Mouse (Mus musculus): ENCODE results near the gene Olfr802.

Olfr802 gene

GRCm38 (mm10) chr10:129688069-129688468 is at the start of gene Olfr802:
Gene Olfr802, minus strand, starts transcription at chr10:129688169.
- no peak for DNase-seq (ENCODE audit: inconsistent age in 2 of 2, low spot score in 1 of 2)

- no peak for DNase-seq (ENCODE audit: inconsistent age in 2 of 2, low spot score in 1 of 2)
These were observed 41.3 kb upstream of the Olfr802 start, which contains the start of gene Olfr805 for GRCm38 (mm10) chr10:129729275-129729674. Gene Olfr805, minus strand, starts transcription at chr10:129729375.

- DNase-seq (ENCODE audit: inconsistent age in 2 of 2, low spot score in 1 of 2) = no peak
These were observed 14.9 kb upstream of the Olfr802 start, which contains the start of gene Olfr804 for GRCm38 (mm10) chr10:129702910-129703309. Gene Olfr804, plus strand, starts transcription at chr10:129703210.

- DNase-seq (ENCODE audit: inconsistent age in 2 of 2, low spot score in 1 of 2) = no peak
These were observed 6.2 kb upstream of the Olfr802 start, which contains the start of gene Olfr803 for GRCm38 (mm10) chr10:129694186-129694585. Gene Olfr803, minus strand, starts transcription at chr10:129694286.

- DNase-seq (ENCODE audit: inconsistent age in 2 of 2, low spot score in 1 of 2) = no peak
These were observed 14.2 kb downstream of the Olfr802 start, which contains the start of gene Olfr801 for GRCm38 (mm10) chr10:129673765-129674164. Gene Olfr801, minus strand, starts transcription at chr10:129673865.

- no peak for DNase-seq (ENCODE audit: inconsistent age in 2 of 2, low spot score in 1 of 2)
These were observed 30.6 kb downstream of the Olfr802 start, which contains the start of gene Olfr800 for GRCm38 (mm10) chr10:129657394-129657793. Gene Olfr800, plus strand, starts transcription at chr10:129657694.

- no peak for DNase-seq (ENCODE audit: inconsistent age in 2 of 2, low spot score in 1 of 2)
These were observed 36.2 kb downstream of the Olfr802 start for GRCm38 (mm10) chr10:129651763-129652162.

GRCm38 (mm10) chr10:129637184-129637583 is 50.8 kb downstream of the Olfr802 start, which contains the start of gene Olfr799:
Gene Olfr799, plus strand, starts transcription at chr10:129637484.
- DNase-seq (ENCODE audit: inconsistent age in 2 of 2, low spot score in 1 of 2) = no peak

- DNase-seq (ENCODE audit: inconsistent age in 2 of 2, low spot score in 1 of 2) = no peak
These were observed 60.1 kb downstream of the Olfr802 start, which contains the start of gene Olfr798 for GRCm38 (mm10) chr10:129627834-129628233. Gene Olfr798, minus strand, starts transcription at chr10:129627934.

Measured in adrenal gland, adult (tissue).